Mouse (Mus musculus): ENCODE data around the gene Dedd2.

Gene Dedd2

DNA sequence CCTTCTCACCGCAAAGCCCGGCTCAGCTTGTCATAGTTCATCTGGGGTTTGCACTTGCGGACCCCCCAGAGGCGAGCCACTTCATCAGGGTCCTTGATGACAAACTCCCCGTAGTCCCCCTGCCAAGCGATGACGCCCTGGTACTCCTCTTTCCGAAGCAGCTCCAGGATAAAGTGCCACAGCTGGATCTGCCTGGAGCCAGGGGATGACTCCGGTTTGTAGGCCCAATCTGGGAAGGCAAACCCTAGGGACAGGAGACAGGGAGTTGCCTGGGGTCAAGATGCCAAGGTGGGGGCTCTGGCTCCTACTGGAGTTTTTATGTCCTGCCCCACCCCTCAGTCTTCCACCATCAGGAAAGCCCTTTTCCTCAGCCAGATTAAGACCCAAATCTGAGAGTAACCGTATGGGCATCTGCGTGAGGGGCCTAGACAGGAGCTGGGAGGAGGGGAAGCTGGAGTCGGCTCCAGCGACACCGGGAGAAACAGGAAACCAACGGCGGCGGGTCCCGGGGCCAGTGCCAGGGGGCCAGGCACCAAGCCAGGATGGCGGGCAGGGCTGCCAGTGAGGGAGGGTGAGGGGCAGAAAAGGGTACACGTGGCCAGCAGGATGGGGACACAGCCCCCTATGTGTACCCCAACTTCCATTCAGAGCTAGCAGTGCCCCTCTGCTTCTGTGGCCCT is 25.8 kb upstream of the Dedd2 start:
- DNase-seq: no peak

DNA sequence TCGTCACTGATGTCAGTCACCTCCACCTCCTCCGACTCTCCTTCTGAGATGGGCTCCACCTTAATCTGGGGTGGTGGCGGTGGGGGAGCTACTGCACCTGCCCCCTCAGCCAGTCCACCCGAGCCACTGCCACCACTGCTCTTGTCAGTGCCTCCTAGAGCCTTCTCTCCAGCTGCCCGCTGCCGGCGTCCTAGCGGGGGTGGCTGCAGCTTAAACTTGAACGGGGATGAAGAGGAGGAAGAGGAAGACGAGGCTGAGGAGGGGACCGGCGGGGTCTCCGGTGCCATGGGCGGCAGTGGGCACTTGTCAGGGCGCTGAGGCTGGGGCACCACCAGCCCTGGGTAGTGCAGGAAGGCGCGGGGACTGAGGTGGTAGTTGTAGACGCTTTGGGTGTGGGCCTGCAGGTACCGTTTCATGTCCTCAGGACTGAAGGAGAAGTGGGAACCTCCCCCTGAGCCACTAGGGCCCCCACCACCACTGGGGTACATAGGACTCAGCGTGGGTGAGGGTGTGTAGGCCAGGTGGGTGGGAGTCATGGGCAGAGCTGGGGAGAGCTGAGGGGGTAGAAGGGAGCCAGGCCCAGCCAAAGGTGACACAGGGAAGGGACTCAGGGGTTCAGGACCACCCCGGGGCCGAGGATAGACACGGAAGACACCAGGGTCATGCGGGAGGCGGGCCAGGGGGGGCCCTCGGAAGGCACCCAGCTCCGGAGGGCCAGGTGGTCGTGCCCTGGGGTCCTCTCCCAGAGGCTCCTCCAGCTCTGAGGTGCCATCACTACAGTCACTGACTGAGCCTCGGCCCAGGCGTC is 24.4 kb upstream of the Dedd2 start:
- no peak for DNase-seq

DNA sequence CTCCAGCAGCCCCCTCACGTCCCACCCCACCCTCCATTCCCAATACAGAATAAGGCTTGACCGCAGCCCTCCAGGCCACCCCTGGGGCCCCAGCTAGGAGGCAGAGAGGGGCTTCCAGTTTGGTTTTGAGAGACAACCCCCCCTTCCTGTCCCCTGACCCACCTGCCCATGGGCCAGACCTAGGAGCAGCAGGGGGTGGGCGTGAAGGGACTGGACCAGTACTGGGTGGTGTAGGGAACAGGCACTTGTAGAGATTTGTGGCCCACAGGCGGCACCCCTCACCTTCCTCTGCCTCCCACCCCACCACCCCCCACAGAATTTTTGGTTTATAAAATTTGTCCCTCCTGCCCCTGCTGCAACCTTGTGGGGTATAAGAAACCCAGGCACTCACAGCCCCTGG is 22.9 kb upstream of the Dedd2 start:
- DNase-seq: no peak

DNA sequence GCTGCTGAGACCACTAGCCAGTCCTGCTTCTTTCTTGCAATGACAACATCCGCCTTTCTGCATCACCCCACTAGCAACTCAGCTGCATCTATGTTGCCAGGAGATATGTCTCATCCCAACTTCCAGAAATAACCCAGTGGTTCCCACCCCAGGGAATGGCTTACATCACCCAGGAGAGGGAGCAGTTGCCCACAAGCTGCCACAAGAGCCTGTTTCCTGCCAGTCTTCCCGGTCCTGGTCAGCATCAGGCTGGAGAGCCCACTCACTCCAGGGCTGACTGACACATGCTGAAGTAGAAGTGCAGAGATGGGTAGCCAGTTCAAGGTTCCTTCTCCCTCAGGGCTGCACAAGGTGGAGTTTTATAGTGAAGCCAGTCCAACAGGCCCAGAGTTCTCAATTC is 20.6 kb upstream of the Dedd2 start:
- no peak for DNase-seq

DNA sequence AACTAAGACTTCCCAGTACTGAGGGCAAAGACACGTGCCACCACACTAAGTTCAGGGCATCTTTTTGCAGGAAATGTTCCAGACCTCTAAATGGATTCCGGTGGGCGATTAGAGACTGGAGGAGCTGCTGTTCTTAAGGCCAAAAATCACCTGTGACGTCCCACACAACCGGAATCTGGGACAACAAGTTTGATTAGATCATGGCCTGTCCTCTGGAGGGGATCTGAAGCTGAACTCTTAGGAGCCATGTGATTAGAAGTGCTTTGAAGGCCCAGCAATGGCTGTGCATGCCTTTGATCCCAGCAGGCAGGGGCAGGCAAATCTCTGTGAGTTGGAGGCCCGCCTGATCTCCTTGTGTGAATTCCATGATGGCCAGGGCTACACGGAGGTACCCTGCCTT is 20.2 kb upstream of the Dedd2 start:
- DNase-seq: no peak

DNA sequence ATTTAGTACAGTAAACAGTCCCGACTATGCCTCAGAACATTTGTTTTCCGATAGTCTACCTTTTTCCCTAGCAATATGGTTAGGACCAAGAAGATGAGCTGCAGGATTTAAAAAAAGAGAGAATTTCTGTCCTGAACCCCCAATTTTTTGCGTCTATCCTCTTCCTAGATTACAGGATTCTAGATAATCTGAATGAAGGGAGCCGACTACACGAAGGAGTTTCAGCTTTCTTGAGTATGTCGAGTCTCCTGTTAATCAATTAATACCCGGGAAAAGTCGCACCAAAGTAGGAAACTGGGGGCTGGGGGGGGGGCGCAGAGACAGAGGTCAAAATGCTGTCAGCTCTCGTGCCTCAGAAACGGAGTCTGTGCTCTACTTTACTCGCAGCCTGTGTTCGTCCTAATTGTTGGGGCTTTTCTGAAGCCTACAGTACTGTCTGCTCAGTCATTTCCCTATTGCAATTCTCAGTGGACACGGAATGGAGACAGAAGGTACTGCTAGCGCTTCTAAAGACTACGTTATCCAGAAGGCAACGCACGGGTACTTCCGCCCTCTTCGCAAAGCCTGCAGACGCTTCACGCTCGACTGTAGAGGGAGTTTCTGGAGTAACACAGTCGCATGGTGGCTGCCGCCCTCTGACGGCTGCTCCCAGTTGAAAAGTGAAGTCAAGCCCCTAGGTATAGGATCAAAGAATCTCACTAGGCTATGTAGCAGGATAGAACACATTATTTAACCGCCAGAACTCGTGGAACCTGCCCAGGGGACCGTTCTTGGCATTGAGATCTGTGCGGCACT is 18.6 kb upstream of the Dedd2 start:
- peak; percentile 76 to 80 for DNase-seq

DNA sequence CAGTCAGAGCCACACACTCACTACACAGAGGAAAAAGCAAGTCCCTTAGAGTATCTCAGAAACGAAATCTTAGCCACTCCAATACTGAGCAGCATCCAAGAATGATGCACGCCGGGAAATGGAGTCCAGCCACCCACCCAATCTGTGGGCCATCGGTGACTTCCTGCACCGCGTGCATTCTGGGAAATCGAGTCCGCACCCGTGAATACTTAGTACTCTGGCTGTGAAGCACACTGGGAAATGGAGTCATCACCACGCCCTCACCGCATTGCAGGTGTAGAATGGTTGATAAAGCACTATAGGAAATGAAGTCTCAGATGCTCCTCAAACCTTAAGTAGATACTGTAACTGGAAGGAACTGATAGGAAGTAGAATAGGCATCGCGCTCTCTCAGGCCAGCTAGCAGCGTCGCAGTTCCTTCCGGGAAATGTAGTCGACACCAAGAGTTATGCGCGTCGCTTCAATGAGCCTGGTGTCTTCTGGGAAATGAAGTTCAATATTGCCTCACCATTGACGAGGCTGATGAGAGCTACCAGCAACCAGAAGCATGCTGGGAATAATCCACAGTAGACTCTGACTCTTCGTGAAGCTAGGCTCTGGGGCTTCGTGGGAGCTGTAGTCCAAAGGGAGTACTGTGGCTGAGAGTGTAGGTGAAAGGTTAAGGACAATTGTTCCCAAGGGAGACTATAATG is 17.7 kb upstream of the Dedd2 start:
- peak; percentile 91 to 93 for DNase-seq

DNA sequence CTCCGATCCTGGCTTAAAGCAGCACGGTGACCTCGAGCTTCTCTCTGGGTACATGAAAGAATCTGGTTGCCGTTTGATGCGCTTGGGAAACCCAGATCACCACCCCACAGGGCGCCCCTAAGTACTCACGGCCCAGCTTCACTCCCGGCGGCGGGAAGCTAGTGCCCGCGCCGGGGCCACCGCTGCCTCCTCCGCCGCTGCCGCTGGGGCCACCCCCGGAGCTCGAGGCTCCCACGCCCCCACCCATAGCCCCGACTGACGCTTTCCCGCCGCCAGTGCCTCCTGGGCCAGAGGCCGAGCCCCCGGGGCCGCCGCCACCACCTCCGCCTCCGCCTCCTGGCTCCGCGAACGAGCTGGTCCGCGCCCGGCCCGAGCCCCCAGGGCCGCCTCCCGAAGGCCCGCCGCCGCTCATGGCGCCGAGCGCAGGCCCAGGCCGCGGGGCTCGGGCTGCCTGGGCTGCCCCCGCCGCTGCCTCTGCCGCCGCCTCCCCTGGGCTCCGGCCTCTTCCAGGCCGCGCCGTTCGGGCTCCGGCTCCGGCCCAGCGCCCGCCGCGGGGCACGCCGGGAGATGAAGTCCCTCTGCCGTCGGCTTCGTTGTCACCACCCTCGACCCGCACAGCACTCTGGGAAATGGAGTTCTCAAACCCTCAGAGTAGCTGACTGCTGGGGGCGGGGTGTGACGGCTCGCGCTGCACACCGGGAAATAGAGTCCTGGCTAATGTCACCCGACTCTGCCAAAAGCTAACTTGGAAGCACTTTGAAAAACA is 17.0 kb upstream of the Dedd2 start, which contains the start of gene Gsk3a:
TSS of gene Gsk3a (minus strand) at position 603 of the 766 bp plus-strand sequence.
- DNase-seq: peak; percentile 97 to 98

DNA sequence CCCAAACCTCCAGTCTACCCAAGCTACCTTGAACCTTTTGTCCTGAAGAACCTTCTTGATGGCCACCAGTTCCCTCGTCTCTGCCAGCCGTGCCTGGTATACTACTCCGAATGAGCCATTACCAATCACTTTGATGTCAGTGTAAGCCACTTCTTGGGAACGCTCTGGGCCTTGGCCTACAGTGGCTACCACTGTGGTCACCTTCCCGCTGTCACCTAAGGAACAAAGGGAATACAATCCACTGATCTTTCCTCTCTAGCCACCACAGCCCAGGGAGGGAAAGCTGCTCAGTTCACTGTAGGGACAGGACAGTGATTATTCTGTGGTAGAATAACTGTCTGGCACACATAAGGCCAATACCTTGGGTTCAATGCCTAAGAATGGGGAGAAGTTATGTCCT is 15.1 kb upstream of the Dedd2 start:
- no peak for DNase-seq

DNA sequence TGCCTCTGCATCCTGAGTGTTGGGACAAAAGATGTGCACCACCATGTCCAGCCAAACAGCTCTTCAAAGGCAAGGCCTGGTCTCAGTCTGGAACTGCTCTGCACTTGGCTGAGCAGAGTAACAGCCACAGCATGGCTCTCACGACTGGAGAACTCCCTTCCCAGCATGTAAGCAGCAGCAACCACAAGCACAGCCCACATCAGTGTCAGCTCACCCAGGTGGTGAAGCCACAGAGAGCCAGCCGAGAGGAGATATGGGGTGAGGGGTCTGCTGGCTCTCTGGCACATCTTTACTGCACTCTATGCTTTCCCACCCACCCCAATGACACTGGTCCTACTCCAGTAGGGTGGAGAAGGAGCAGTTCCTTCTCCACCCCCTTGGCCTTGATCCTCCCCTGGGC is 12.6 kb upstream of the Dedd2 start:
- no peak for DNase-seq

DNA sequence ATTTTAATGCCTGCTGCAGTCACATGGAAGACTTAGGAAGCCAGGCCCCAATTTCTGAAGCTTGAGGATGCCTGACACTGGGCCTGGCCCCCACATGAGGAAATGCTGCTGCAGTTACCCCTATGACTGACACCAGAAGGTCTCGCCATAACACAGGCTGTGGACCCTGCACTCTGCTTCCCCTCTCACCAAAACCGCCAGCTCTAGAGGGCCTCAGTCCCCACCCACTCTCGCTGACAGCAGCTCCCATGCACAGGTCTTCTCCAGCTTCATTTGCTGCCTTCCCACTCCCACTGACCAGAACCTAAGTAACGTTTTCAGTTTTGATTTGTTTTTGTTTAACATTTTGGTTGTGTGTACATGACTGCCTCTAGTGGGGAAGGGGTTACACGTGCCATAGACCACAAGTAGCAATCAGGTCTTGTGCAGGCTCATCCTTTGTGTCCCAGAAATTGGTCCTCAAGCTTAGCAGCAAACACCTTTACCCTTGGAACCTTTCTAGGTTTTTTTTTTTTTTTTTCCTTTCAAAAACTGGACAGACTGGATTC is 11.8 kb upstream of the Dedd2 start:
- DNase-seq: no peak

DNA sequence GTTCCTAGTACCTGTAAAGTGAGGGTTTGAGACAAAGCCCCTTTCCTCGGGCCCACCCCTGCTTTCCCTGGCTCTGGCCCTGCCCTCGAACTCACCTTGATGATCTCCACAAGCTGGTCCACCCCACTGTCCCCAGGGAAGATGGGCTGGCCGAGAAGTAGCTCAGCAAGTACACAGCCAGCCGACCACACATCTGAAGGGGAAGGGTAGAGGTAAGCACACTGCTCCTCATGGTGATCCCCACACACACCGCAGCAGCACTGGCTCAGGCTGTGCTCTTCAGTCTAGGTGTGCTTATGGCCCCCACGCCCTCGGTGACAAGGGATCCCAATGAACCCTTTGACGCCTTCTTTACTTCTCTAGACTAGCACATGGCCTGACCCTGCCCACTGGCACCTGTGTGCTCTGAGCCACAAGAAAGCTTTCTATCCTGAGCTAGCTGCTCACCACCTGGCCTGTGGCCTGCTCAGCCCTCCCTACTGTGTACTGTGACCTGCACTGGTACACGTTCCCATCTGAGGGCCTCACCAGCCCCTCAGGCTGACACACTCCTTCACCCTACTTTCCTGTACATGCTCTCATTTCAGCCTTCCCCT is 10.4 kb upstream of the Dedd2 start:
- DNase-seq: no peak

DNA sequence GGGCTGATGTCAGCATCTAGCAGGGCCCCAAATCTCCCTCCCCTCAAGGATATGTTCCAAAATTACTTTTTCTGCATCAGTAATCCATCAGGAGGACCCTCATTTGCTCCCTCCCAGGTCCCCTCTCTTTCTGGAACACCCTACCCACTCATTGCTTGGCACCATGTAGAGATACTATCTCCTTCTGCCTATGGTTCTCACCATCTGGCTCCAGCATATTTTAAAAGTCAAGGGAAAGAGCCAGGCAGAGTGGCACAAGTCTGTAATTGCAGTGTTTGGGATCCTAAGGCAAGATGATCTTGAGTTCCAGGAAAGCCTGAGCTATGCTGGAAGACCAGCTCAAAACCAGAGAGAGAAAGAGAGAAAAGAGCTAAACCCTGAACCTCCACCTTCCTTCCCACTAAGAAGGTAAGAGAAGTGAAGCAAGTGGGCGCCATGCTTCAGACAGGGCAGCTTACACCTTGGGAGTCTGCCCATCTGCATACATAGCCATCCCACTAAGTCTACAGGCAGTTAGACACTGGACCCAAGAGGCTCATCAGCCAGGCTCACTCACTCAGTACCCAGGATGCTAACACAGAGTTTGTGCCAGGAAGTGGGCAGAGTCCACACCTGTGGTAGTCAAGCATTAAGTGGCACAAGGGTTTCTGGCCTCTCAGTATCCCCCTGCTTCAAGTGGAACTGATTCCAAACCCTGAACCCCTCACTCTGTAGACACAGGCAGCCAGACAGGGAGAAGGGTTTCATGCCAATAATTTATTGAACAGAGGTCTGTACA is 7.3 kb upstream of the Dedd2 start:
- DNase-seq: no peak

DNA sequence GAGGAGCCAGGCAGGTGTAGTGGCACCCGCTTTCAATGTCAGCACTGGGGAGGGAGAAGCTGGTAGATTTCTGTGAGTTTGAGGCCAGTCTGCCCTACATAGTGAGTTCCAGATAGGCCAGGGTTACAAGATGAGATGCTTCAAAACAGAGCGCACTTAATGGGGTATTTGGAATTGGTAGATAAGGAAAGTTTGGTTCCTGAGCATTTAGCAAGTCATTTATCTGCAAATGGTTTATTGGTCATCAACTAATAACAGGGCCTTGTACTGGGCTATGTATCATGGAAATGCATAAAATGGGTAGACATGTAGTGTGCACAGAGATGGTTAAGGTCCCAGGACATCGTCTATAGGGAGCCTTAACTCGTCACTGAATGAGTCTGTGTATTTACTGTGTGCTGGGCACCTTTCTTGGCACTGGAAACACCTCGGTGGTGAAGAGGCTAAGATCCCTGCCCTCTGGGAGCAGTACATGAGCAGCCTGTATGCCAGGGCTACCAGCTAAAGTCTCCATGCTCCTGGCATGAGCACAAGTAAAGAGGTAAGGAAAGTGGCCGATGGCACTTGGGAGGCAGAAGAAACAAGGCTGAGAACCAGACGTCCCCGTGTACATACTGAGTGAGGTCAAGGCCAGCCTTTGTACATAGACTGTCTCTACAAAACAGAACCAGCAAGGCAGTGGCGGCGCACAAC is 2.0 kb upstream of the Dedd2 start:
- DNase-seq: no peak

DNA sequence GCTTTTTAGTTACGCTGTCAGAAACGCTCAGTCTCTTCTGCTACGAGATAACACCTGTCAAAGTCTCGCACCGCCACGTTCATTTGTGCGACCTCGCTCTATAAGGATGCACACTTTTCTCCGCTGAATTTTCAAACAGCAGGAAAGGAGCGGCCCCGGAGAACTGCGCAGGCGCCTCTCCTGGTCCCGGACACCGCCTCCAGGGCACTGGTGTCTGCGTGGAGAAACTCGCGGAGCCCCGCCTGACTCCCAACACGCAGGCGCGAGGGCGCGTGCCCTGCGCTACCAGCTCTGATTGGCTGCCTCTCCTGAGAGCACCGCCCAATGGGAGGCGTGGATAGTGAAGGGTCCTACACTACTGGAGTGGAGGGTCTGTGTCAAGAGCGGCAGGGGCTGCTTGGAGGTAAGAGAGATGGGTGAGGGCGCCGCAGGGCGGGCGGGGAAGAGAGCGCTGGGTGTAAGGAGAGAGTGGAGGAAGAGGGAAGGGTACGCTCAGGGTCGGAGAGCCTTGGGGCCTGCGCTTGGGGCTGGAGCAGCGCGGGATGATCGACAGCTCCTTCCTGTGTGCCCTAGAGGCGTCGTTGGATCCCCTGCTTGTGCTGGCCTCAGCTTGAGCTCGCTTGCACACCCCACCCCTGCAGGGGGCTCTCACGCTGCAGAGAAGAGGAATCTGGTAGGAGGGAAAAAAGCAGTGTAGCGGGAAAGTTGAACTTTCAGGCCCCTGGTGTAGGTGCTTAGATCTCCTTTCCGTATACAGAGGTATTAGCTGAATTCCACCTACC is 878 bp upstream of the Dedd2 start, which contains the start of gene Zfp526:
TSS of gene Zfp526 (plus strand) at position 324 of the 782 bp plus-strand sequence.
- DNase-seq: peak; percentile 90 to 91

DNA sequence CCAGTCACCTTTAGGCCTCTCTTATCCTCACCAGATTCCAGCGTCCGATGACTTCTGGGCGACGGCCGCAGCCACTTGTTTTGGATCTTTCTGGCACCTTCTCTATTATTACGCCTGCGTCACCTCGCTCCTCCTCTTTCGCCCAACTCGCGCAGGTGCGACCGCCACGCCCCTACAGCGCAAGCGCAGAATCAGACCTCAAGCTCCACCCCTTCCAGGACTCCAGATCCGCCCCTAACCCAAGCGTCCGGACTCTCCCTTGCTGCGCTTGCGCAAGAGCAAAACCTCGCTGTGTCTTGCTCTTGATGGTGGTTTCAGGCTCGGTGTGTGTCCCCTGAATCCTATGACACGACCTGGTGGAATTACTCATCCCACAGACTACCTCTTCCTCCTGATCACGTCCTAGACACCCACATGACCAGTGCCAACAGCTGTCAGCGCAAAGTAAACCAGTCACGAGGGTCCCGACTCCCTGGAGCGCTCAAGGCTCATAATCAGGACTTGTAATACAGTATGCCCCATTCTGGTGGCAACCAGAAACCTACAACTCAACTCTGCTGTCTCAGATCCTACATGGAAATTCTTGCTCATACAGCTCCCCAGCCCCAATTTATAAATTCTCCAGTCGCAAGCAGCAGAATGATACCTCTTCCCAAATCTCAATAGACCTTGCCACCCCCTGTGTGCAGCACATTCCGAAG is 509 bp downstream of the Dedd2 start:
- DNase-seq: peak; percentile 97 to 98

DNA sequence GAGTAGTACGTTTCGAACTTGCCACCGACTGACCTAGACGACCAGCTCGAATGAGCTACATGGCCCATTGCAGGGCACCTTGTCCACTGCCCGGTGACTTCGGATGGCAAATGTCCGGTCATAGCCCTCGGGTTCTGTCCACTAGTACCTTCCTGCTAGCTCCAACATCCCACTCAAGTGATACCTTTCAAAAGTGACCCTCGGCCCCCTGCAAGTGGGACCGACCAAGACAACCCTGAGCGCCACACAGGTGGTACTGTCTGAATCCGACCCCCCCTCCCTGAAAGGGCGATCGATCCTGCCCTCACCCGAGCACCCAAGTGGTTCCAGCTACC is 1.0 kb downstream of the Dedd2 start:
- DNase-seq: no peak

DNA sequence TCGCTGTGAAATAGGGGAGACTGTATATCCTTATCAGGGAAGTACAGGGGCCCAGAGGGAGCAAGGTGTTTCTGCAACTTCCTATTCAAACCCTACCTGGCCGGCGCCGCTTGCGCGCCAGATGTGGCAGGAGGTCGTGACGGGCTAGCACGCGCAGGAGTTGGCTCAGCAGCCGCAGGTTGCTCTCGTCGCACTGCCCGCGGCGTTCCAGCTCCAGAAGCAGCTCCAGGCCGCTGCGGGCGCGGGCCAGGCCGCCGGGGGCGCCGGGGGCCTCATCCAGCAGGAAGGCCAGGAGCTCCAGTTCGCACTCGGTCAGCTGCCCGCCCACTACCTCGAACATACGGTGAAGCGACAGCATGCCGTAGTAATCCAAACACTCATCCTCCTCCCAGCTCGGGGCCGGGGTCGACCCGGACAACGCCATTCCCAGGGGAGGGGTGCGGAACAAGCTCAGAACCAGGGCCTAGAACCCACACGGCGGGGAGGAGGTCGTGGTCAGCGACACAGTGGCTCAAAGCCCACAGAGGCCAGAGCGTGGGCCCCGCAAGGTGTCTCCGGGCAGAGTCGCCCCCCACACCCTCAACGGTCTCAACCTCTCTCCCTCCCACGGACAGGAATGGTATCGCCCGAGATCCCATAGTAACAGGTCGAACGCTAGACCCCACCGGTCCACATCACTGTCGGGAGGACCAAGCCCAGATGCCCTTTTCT is 1.6 kb downstream of the Dedd2 start:
- peak; percentile 51 to 54 for DNase-seq

Data from B cell, adult 2 months (primary cell).